Mouse (Mus musculus) bone marrow macrophage, adult 2 months (primary cell): Measurements from ENCODE around the gene Tnfrsf13c.

Experiments used
- CTCF ChIP-seq: IDR thresholded peaks from 2 replicates; pipeline ENCODE4 v1.5.1; 2012; ENCODE audit warnings: low read depth, mild to moderate bottlenecking, low read length, moderate library complexity
- POLR2A ChIP-seq: IDR thresholded peaks from 2 replicates; pipeline ENCODE4 v1.6.1; 2012; ENCODE audit warnings: mild to moderate bottlenecking, low read depth, low read length, borderline replicate concordance

- TF ChIP-seq CTCF (no peak), POLR2A (no peak)
These were observed 7.1 kb downstream of the Tnfrsf13c start for GRCm38 (mm10) chr15:82217039-82217438.
